Mouse (Mus musculus): ENCODE results near the gene Tas1r2. TPM values are rescaled to one million over a fixed set of nuclear protein-coding genes. Genes with fewer than 3 reads are reported as not detected.

Tas1r2 gene
- polyA plus RNA-seq, 1 experiment = 1.2 TPM

DNA sequence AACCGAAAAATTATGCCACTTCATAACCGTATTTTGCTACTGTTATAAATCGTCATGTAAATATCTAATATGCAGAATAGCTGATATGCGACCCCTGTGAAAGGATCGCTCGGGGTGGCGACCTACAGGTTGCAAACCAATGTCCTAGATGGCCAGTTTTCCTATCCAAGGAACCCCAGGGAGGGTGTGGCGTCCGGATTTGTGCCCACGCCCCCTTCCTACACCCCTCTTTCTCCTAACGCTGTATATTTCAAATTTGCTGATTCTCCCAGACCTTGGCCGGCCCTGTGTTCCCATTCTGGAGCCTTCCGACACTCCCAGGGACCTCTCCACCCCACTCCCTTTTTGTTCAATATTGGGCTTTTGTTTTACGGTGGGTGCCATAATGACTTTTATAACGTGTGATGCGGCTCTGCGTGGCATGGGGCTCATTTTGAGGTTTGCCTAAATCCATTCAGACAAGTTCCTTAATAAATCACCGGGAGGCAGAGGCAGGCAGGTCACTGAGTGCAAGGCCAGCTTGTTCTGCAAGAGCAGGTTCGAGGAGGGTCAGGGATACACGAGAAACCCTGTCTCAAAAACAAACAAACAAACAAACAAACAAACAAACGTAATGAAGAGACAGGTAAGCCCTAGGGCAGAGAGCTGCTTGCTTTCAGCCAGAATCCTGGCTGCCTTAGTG lies 29.8 kb upstream of the Tas1r2 start:
- no peak for TF ChIP-seq MYOG (IDR thresholded peaks at IDR 0.05; ENCODE audit: control insufficient read depth, extremely low read depth, insufficient read length)
- TF ChIP-seq MYOD1 (IDR thresholded peaks at IDR 0.05; ENCODE audit: control insufficient read depth, insufficient read length, low read depth) = no peak
- no peak for TF ChIP-seq USF1 (IDR thresholded peaks at IDR 0.05; ENCODE audit: low read depth)
- no peak for TF ChIP-seq CTCF (IDR thresholded peaks at IDR 0.05; ENCODE audit: control insufficient read depth, insufficient read depth, insufficient read length)
- no peak for TF ChIP-seq CEBPB (IDR thresholded peaks at IDR 0.05; ENCODE audit: low read depth)
- no peak for TF ChIP-seq FOSL1 (IDR thresholded peaks at IDR 0.05; ENCODE audit: insufficient read depth, low read length, poor library complexity, severe bottlenecking)
- TF ChIP-seq MAX (IDR thresholded peaks at IDR 0.05) = no peak

DNA sequence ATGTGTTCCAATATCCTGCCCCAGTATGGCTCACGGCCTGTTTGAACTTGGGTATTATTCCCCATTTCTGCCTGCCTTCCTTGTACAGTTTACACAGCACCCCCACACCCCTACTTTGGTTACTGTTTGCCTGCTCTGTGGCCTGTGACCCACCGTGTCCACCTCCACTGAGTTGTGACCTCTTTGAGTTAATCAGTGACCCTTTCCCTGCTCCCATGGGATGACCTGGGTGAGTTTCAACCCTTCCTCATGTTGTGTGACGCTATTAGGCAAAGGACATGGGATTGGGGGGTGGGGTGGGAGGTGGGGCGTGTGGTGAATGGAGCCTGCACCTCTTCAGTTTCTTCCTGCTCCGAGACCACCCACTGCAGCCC lies 29.2 kb upstream of the Tas1r2 start:
- Histone ChIP-seq H3K79me3 (ENCODE audit: low read depth) (no peaks in the 10 kb centered on the region), H3K36me3 (ENCODE audit: control insufficient read depth, insufficient read depth) (peaks cover 3% of the 10 kb centered on the region), H3ac (ENCODE audit: control insufficient read depth, insufficient read length, low read depth) (no peak overlapping the region), H3K4me3 (ENCODE audit: insufficient read depth, poor library complexity, severe bottlenecking) (no peak overlapping the region), H3K27me3 (ENCODE audit: control insufficient read depth, insufficient read depth, insufficient read length) (no peaks in the 10 kb centered on the region), H3K79me2 (ENCODE audit: control insufficient read depth, insufficient read depth) (no peaks in the 10 kb centered on the region)
- TF ChIP-seq MYOG (IDR thresholded peaks at IDR 0.05; ENCODE audit: control insufficient read depth, extremely low read depth, insufficient read length) = no peak
- TF ChIP-seq MAX (IDR thresholded peaks at IDR 0.05) = no peak
- no peak for TF ChIP-seq CEBPB (IDR thresholded peaks at IDR 0.05; ENCODE audit: low read depth)
- no peak for TF ChIP-seq CTCF (IDR thresholded peaks at IDR 0.05; ENCODE audit: control insufficient read depth, insufficient read depth, insufficient read length)
- no peak for TF ChIP-seq MYOD1 (IDR thresholded peaks at IDR 0.05; ENCODE audit: control insufficient read depth, insufficient read length, low read depth)
- TF ChIP-seq FOSL1 (IDR thresholded peaks at IDR 0.05; ENCODE audit: insufficient read depth, low read length, poor library complexity, severe bottlenecking) = no peak
- no peak for TF ChIP-seq USF1 (IDR thresholded peaks at IDR 0.05; ENCODE audit: low read depth)

More for the DNA sequence above, 29.8 kb upstream of the Tas1r2 start:
- no peaks in the 10 kb centered on the region for H3K27me3 ChIP-seq (ENCODE audit: control insufficient read depth, insufficient read depth, insufficient read length)
- H3K4me3 ChIP-seq (ENCODE audit: insufficient read depth, poor library complexity, severe bottlenecking) = peak overlapping the region; percentile 28
- peaks cover 6% of the 10 kb centered on the region for H3K36me3 ChIP-seq (ENCODE audit: control insufficient read depth, insufficient read depth)
- no peaks in the 10 kb centered on the region for H3K79me2 ChIP-seq (ENCODE audit: control insufficient read depth, insufficient read depth)
- no peaks in the 10 kb centered on the region for H3K79me3 ChIP-seq (ENCODE audit: low read depth)
- H3ac ChIP-seq (ENCODE audit: control insufficient read depth, insufficient read length, low read depth) = peak overlapping the region; percentile 74

- TF ChIP-seq USF1 (IDR thresholded peaks at IDR 0.05; ENCODE audit: low read depth) (no peak), CTCF (IDR thresholded peaks at IDR 0.05; ENCODE audit: control insufficient read depth, insufficient read depth, insufficient read length) (no peak), MYOG (IDR thresholded peaks at IDR 0.05; ENCODE audit: control insufficient read depth, extremely low read depth, insufficient read length) (no peak), MAX (IDR thresholded peaks at IDR 0.05) (no peak), MYOD1 (IDR thresholded peaks at IDR 0.05; ENCODE audit: control insufficient read depth, insufficient read length, low read depth) (no peak)
- H3K79me3 ChIP-seq (ENCODE audit: low read depth) = no peaks in the 10 kb centered on the region
- no peak overlapping the region for H3K4me3 ChIP-seq (ENCODE audit: insufficient read depth, poor library complexity, severe bottlenecking)
- H3ac ChIP-seq (ENCODE audit: control insufficient read depth, insufficient read length, low read depth) = no peak overlapping the region
- no peaks in the 10 kb centered on the region for H3K27me3 ChIP-seq (ENCODE audit: control insufficient read depth, insufficient read depth, insufficient read length)
- H3K79me2 ChIP-seq (ENCODE audit: control insufficient read depth, insufficient read depth) = no peaks in the 10 kb centered on the region
- no peaks in the 10 kb centered on the region for H3K36me3 ChIP-seq (ENCODE audit: control insufficient read depth, insufficient read depth)
These were observed 28.6 kb upstream of the Tas1r2 start for GRCm38 (mm10) chr4:139624706-139625105.

DNA sequence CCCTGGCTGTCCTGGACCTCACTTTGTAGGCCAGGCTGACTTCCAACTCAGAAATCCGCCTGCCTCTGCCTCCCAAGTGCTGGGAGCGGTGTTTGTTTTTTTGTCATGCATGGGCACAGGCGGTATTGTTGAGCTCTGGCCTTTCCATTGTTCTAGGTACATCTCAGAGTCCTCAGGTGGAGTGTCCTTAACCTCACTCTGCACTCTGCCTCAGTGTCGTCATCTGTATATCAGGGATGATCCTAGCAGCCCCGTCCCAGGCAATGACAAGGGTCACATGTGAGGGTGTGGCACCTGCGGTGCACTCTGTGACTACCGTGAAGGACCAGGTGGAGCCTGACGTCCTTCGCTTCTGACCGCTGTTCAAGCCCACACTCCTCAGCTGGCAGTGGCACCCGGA lies 26.0 kb upstream of the Tas1r2 start:
- no peaks in the 10 kb centered on the region for H3K27me3 ChIP-seq (ENCODE audit: control insufficient read depth, insufficient read depth, insufficient read length)
- H3K4me3 ChIP-seq (ENCODE audit: insufficient read depth, poor library complexity, severe bottlenecking) = no peak overlapping the region
- H3ac ChIP-seq (ENCODE audit: control insufficient read depth, insufficient read length, low read depth) = no peak overlapping the region
- H3K79me3 ChIP-seq (ENCODE audit: low read depth) = no peaks in the 10 kb centered on the region
- H3K79me2 ChIP-seq (ENCODE audit: control insufficient read depth, insufficient read depth) = no peaks in the 10 kb centered on the region
- no peak for TF ChIP-seq MYOD1 (IDR thresholded peaks at IDR 0.05; ENCODE audit: control insufficient read depth, insufficient read length, low read depth)
- no peak for TF ChIP-seq USF1 (IDR thresholded peaks at IDR 0.05; ENCODE audit: low read depth)
- no peak for TF ChIP-seq FOSL1 (IDR thresholded peaks at IDR 0.05; ENCODE audit: insufficient read depth, low read length, poor library complexity, severe bottlenecking)
- H3K36me3 ChIP-seq (ENCODE audit: control insufficient read depth, insufficient read depth) = no peaks in the 10 kb centered on the region

GRCm38 (mm10) chr4:139630171-139630570 lies 23.2 kb upstream of the Tas1r2 start:
- H3K79me2 ChIP-seq (ENCODE audit: control insufficient read depth, insufficient read depth) = no peaks in the 10 kb centered on the region
- no peak overlapping the region for H3ac ChIP-seq (ENCODE audit: control insufficient read depth, insufficient read length, low read depth)
- TF ChIP-seq FOSL1 (IDR thresholded peaks at IDR 0.05; ENCODE audit: insufficient read depth, low read length, poor library complexity, severe bottlenecking) (no peak), CEBPB (IDR thresholded peaks at IDR 0.05; ENCODE audit: low read depth) (no peak), USF1 (IDR thresholded peaks at IDR 0.05; ENCODE audit: low read depth) (no peak), MYOG (IDR thresholded peaks at IDR 0.05; ENCODE audit: control insufficient read depth, extremely low read depth, insufficient read length) (no peak), MAX (IDR thresholded peaks at IDR 0.05) (no peak), MYOD1 (IDR thresholded peaks at IDR 0.05; ENCODE audit: control insufficient read depth, insufficient read length, low read depth) (no peak), CTCF (IDR thresholded peaks at IDR 0.05; ENCODE audit: control insufficient read depth, insufficient read depth, insufficient read length) (no peak)
- no peak overlapping the region for H3K4me3 ChIP-seq (ENCODE audit: insufficient read depth, poor library complexity, severe bottlenecking)
- no peaks in the 10 kb centered on the region for H3K36me3 ChIP-seq (ENCODE audit: control insufficient read depth, insufficient read depth)
- no peaks in the 10 kb centered on the region for H3K79me3 ChIP-seq (ENCODE audit: low read depth)
- no peaks in the 10 kb centered on the region for H3K27me3 ChIP-seq (ENCODE audit: control insufficient read depth, insufficient read depth, insufficient read length)

GRCm38 (mm10) chr4:139631141-139631540 lies 22.2 kb upstream of the Tas1r2 start:
- Histone ChIP-seq H3K79me2 (ENCODE audit: control insufficient read depth, insufficient read depth) (no peaks in the 10 kb centered on the region), H3K4me3 (ENCODE audit: insufficient read depth, poor library complexity, severe bottlenecking) (no peak overlapping the region), H3ac (ENCODE audit: control insufficient read depth, insufficient read length, low read depth) (no peak overlapping the region), H3K27me3 (ENCODE audit: control insufficient read depth, insufficient read depth, insufficient read length) (no peaks in the 10 kb centered on the region), H3K36me3 (ENCODE audit: control insufficient read depth, insufficient read depth) (no peaks in the 10 kb centered on the region), H3K79me3 (ENCODE audit: low read depth) (no peaks in the 10 kb centered on the region)
- TF ChIP-seq FOSL1 (IDR thresholded peaks at IDR 0.05; ENCODE audit: insufficient read depth, low read length, poor library complexity, severe bottlenecking) (no peak), CTCF (IDR thresholded peaks at IDR 0.05; ENCODE audit: control insufficient read depth, insufficient read depth, insufficient read length) (no peak), CEBPB (IDR thresholded peaks at IDR 0.05; ENCODE audit: low read depth) (no peak), MYOD1 (IDR thresholded peaks at IDR 0.05; ENCODE audit: control insufficient read depth, insufficient read length, low read depth) (no peak), USF1 (IDR thresholded peaks at IDR 0.05; ENCODE audit: low read depth) (no peak), MAX (IDR thresholded peaks at IDR 0.05) (no peak), MYOG (IDR thresholded peaks at IDR 0.05; ENCODE audit: control insufficient read depth, extremely low read depth, insufficient read length) (no peak)

Data from C2C12 (cell line).